23 mouse cellular contexts compared by ENCODE assay signal in the genomic region with DNA sequence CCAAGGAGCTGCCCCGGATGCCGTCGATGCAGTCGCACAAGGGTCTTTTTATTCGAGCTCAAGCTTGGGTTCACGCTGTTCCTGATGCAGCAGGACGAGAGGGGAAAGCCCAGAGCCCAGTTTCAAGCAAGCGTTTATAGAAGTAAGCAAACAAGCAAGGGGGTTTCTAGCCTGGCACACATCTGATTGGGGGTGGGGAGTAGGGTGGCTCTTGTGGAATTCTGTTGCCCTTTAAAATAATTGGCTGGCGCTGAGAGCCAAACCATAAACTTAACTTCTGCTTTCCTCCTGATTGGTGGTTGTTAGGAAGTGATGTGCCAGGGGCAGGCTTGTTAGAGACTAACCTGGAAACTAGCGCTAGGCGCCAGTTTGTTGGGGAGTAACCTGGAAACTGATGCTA. TPM values are rescaled to one million over a fixed set of nuclear protein-coding genes. Genes with fewer than 3 reads are reported as not detected.
DNase-seq lines count a peak whose midpoint lies in the region; ATAC-seq lines count a peak whose summit lies in the region.
"Had no signal": no experiment of that assay in that cellular context is flagged by ENCODE, and none has a peak within 500 bp of the region (broad histone marks: within the 10 kb centered on the region; RNA-seq: fewer than 3 reads in every experiment).

Adamts20 (minus strand) TSS at position 101 of the 400 bp plus-strand sequence.

- intact Hi-C loops in gastrocnemius, postnatal 36 days (cut with DNase I): no loop called here

- H3K9me3 ChIP-seq in lung, embryonic 15.5 days: no peaks in the 10 kb centered on the region
- H3K9me3 ChIP-seq in neural tube, embryonic 14.5 days (ENCODE audit: control insufficient read depth, low read length): no peaks in the 10 kb centered on the region
- H3K9me3 ChIP-seq: hindbrain, embryonic 15.5 days; limb, embryonic 12.5 days; neural tube, embryonic 13.5 days; stomach, embryonic 15.5 days had no signal

- no peak for DNase-seq in gastrocnemius, postnatal 25 days
- no peak for DNase-seq in gastrocnemius, postnatal 36 days
- no peak for DNase-seq in lung, postnatal 36 days
- DNase-seq in layer of hippocampus, postnatal 36 days: no peak
- DNase-seq in right cerebral cortex, postnatal 36 days (ENCODE audit: low spot score in 2 of 2): no peak
- DNase-seq: adrenal gland, adult 2 months; cerebellum, adult 18-20 months; heart, postnatal 14 days; kidney, adult 18-20 months; kidney, postnatal 25 days; lung, postnatal 10 days; right cerebral cortex, adult 18-20 months; spleen, adult 18-20 months; thymus, postnatal 25 days had no signal

- no peak for ATAC-seq in lung, embryonic 15.5 days (ENCODE audit: borderline replicate concordance, extremely low read depth, low FRiP score, low TSS enrichment)
- no peak for ATAC-seq in neural tube, embryonic 14.5 days (ENCODE audit: low read depth)

- no peak within 1 kb of the TSS for H3K27ac ChIP-seq in lung, embryonic 15.5 days
- no peak within 1 kb of the TSS for H3K27ac ChIP-seq in neural tube, embryonic 14.5 days (ENCODE audit: low read depth, low read length)
- H3K27ac ChIP-seq: hindbrain, embryonic 15.5 days; limb, embryonic 12.5 days; liver, embryonic 14.5 days; neural tube, embryonic 13.5 days; stomach, embryonic 15.5 days had no signal

- H3K36me3 ChIP-seq in lung, embryonic 15.5 days: no peaks in the 10 kb centered on the region
- no peaks in the 10 kb centered on the region for H3K36me3 ChIP-seq in neural tube, embryonic 14.5 days (ENCODE audit: control insufficient read depth, insufficient read depth, low read length)
- H3K36me3 ChIP-seq: G1E; hindbrain, embryonic 15.5 days; limb, embryonic 12.5 days; neural tube, embryonic 13.5 days; stomach, embryonic 15.5 days had no signal

- no peak within 1 kb of the TSS for H3K4me3 ChIP-seq in lung, embryonic 15.5 days
- H3K4me3 ChIP-seq in neural tube, embryonic 14.5 days (ENCODE audit: low read depth, low read length): no peak within 1 kb of the TSS
- H3K4me3 ChIP-seq: hindbrain, embryonic 15.5 days; limb, embryonic 12.5 days; neural tube, embryonic 13.5 days; stomach, embryonic 15.5 days had no signal

- no peak within 1 kb of the TSS for H3K9ac ChIP-seq in lung, embryonic 15.5 days
- H3K9ac ChIP-seq in neural tube, embryonic 14.5 days (replicated peaks; ENCODE audit: low read depth, low read length): no peak within 1 kb of the TSS
- H3K9ac ChIP-seq: hindbrain, embryonic 15.5 days; limb, embryonic 12.5 days; liver, embryonic 14.5 days; neural tube, embryonic 13.5 days; stomach, embryonic 15.5 days had no signal

- no peaks in the 10 kb centered on the region for H3K4me1 ChIP-seq in lung, embryonic 15.5 days
- H3K4me1 ChIP-seq in neural tube, embryonic 14.5 days (ENCODE audit: control insufficient read depth, insufficient read depth, low read length): no peaks in the 10 kb centered on the region
- H3K4me1 ChIP-seq: hindbrain, embryonic 15.5 days; limb, embryonic 12.5 days; stomach, embryonic 15.5 days had no signal

- H3K27me3 ChIP-seq in lung, embryonic 15.5 days: no peaks in the 10 kb centered on the region
- H3K27me3 ChIP-seq in neural tube, embryonic 14.5 days (ENCODE audit: control insufficient read depth, insufficient read depth, low read length): no peaks in the 10 kb centered on the region
- H3K27me3 ChIP-seq: hindbrain, embryonic 15.5 days; limb, embryonic 12.5 days; neural tube, embryonic 13.5 days; stomach, embryonic 15.5 days had no signal

- H3K4me2 ChIP-seq in lung, embryonic 15.5 days: 0 out of 2 replicates have a peak within 1 kb of the TSS, but pooled peaks have one; percentile 1
- 0 out of 2 replicates have a peak within 1 kb of the TSS, but pooled peaks have one; percentile 6 for H3K4me2 ChIP-seq in neural tube, embryonic 14.5 days (ENCODE audit: low read depth, low read length)
- H3K4me2 ChIP-seq: hindbrain, embryonic 15.5 days; limb, embryonic 12.5 days; neural tube, embryonic 13.5 days; stomach, embryonic 15.5 days had no signal

- 80% methylated on average over 11 of the region's 11 CpGs for WGBS in lung, embryonic 15.5 days
- WGBS in neural tube, embryonic 14.5 days: 71% methylated on average over 11 of the region's 11 CpGs

RNA-seq across cellular contexts. Expression of gene Adamts20, which starts in this region (rescaled TPM):
- 10 to 100 TPM; 12.0 to 13.9 TPM for total RNA-seq in gastrocnemius, postnatal 25 days (2021)
- 1 to 10 TPM; 6.4 to 6.8 TPM for total RNA-seq in gastrocnemius, postnatal 36 days (2021)
- 2.0 and 2.2 TPM in 2 replicates for polyA plus RNA-seq in lung, embryonic 15.5 days (2015; fragmentation: Nextera tagmentation; extraction: Ambion mirVana)
- total RNA-seq in layer of hippocampus, postnatal 36 days (2021): 10 to 100 TPM; 12.0 to 16.3 TPM
- 3.8 and 5.6 TPM in 2 replicates for polyA plus RNA-seq in neural tube, embryonic 14.5 days (2014; fragmentation: Nextera tagmentation; extraction: Ambion mirVana)
- total RNA-seq: common myeloid progenitor, adult 5-6 weeks had no signal
- polyA plus RNA-seq: G1E had no signal
